Mouse (Mus musculus) mouse embryonic stem cell (cell line): ENCODE measurements around the gene Taf8.

Source experiments
- in situ Hi-C, 2 experiments: fragments of 300-500 bp; cut with MboI; formaldehyde crosslinking; loops; 1 replicate in 1 of 2; 3 replicates in 1 of 2; pipeline ENCODE4 v1.14.3; 2019 to 2020; ENCODE audit warnings: low sequenced_read_pairs in 2 of 2, low pct_unique_long_range_greater_than_20kb in 1 of 2, mixed read lengths in 1 of 2; ENCODE audit not compliant: unreplicated experiment in 1 of 2

Taf8 gene

DNA sequence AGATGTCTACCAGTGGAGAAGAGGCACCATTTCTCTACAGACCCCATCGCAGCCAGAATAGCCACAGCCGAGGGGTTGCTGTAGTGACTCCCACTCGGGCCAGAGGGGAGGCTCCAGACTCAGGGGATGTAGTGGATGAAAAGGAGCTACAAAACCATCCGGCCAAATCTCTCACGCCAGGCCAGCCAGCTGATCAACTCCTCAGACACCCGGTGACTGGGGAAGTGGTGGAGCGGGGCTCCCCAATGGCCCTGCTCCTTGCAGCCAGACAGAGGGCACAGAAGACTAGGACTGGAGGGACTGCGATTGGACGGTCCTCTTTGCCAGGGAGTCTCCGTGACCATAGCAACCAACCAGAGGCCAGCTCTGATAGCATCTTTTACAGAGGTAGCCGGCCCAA is 34.4 kb downstream of the Taf8 start:
- in situ Hi-C loops: no loop called here

DNA sequence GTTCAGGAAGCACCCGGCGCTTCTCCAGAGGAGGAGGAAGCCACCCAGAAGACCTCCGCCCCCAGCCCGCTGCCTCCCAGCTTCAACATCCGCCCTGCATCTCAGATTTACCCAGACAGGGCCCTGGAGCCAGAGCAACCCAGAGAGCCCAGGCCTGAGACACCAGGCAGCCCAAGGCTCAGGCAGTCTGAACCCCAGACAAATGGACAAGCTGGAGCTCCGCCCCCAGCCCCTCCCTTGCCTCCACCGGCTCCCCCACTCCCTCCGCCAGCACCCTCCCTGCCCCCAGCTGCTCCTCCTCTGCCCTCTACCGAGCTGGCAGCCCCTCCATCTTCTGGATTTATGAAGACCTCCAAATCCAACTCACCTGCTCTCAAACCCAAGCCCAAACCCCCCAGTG is 35.8 kb downstream of the Taf8 start:
- in situ Hi-C loops: no loop called here

DNA sequence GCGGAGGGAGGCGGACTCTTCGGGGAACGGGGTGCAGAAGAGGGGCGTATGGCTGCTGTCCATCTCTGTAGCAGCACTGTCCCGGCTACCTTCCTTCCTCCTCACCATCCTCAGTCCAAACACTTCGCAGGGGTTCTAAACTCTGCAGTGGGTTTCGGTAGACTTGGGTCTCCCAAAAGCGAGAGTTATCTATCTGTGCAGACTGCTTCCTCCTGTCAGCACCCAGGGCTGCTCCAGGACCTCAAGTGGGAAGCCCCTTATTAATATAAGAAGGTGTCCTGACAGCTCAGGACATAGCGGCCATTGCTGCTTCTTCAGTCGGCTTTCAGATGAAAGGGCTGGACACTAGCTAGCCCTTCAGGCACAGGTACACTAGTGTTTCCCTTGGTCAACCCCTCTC is 37.1 kb downstream of the Taf8 start:
- in situ Hi-C loops: no loop called here

DNA sequence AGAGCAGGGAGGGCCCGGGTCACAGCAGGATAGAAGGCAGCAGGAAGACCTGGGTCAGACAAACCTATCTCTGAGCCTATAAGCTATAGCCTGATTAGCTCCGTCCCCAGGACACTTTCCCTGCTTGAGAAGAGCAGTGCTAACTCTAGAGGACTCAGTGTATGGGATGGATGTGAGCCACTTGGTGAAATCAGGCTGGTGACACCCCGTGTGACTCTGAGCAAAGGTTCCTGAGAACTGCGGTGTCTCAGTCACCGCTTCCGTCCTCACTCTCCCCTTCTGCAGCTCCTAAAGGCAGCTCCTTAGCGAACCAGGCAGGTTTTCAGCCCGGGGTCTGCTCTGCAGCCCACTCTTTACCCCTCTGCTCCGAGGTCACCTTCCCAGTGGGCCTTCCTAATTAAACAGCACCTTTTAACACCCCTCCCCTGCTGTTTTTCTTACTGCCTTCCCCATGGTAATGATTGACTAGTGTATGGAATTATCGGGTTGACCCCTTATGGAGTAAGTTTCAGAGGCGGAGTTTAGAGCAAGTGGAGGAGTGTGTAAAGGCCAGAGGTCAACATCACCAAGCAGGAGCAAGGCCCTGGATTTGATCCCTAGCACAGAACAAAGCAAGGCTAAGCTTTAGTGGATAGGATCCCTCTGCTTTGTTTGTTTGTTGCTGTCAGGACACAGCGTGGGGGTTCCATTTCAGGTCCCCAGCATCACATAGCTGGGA is 37.7 kb downstream of the Taf8 start:
- in situ Hi-C loops: no loop called here

DNA sequence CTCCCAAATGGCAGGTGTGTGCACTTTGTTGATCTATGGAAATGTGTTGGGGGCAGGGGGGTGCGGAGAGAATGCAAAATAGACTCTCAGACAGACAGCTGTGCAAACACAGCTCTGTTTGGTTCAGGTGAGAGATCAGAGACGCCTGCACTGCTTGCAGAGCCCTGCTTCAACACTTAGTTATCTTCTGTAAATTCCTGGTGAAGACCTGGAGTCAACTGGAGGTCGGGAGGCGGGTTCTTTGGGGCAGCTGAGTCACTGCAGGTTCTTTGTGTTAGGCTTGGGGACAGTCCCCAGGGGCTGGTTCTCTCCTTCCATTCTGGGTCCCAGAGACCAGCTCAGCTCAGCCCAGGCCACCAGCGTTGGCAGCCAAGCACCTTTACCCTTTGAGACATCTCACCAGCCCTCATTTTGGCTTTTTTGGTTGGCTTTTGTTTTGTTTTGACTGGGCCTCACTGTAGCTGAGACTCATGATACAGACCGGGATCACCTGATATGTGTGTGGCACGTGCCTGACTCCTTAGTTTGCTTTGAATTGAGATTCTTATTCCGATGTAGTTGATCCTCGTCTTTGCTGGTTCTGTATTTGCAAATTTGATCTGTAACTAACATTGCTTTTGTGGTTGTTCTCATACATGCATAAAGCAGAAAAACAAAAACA is 39.2 kb downstream of the Taf8 start:
- in situ Hi-C loops: no loop called here

DNA sequence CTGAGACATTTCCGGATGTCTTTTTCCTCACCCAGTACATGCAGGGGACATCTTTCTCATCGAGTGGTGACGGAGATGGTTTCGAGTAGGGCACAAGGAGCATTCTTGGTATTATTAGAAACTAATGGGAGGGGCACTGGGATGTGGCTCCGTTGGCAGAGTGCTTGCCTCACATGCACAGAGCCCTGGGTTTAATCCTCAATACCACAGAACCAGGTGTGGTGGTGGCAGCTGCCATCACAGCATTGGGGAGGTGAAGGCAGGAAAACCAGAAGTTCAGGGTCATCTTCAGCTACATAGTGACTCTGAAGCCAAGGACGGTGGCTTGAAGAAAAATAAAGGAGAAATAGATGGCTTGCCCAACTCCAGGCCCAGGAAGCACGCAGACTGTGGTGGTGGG is 39.9 kb downstream of the Taf8 start:
- in situ Hi-C loops: no loop called here

DNA sequence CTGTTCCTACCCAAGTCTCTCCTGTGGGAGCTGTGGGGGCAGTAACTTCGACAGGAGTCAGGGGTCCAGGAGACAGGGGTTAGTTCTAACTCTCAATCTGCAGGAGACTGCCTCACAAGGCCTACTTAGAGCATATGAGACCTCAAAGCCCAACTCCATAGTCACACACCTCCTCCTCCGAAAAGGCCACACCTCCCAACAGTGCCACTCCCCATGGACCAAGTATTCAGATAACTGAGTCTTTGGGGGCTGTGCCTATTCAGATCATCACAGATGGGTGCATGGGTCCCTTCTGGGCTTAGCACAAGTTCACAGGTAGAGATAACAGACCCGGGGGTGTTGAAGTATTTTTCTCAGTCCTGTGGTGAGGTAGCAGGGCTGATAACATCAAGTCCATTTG is 40.4 kb downstream of the Taf8 start:
- in situ Hi-C loops: no loop called here

DNA sequence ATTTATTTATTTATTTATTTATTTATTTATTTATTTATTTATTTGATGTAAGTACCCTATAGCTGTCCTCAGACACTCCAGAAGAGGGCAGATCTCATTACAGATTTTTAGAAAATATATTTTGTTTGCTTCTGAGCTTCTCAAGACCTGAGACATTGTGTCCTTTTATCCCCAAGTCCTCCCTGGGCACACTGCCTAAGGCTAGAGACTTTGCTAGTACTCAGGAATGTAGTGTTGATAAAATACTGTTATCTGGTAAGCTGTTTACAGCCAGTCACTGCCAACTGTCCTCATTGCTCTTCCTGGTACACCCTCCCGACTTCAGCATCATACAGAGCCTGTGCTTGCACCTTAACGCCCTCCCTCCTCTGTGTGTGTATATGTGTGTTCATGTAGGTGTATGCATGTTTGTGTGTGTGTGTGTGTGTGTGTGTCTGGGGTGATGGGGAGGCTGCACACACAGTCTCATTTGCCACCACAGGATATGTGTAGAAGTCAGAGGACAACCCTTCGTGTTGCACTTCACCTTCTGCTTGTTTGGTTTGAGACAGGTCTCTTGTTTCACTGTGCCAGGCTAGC is 42.7 kb downstream of the Taf8 start:
- in situ Hi-C loops: no loop called here

DNA sequence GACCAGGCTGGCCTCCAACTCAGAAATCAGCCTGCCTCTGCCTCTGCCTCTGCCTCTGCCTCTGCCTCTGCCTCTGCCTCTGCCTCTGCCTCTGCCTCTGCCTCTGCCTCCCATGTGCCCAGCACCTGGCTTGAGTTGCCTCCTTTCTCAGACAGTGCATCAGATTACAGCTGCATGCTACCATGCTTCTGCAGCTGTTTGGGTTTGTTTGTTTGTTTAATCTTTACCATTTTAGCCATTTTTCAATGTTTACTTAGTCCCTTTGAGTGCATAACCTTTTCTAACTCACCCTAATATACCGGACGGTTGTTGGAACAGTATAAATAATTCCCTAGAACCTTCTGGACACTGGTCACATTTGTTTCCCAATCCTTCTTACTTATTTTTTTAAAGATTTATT is 43.2 kb downstream of the Taf8 start:
- in situ Hi-C loops: no loop called here

DNA sequence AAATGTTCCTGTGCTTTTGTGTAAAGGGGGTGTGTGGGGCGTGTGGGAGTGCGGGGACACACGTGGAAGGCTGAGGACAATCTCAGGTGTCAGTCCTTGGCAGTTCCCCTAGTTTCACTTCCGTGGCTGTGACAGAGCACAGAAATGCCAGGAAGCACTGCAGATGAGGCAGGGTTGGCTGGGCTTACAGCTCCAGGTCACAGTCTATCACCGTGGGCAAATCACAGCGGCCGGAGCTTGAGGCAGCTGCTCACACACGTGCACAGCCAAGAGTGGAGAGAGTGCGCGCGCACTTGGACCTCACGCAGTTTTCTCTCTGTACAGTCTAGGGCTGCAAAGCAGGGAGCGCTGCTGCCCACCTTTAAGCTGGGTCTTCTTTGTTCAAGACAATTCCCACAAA is 43.8 kb downstream of the Taf8 start:
- in situ Hi-C loops: no loop called here

DNA sequence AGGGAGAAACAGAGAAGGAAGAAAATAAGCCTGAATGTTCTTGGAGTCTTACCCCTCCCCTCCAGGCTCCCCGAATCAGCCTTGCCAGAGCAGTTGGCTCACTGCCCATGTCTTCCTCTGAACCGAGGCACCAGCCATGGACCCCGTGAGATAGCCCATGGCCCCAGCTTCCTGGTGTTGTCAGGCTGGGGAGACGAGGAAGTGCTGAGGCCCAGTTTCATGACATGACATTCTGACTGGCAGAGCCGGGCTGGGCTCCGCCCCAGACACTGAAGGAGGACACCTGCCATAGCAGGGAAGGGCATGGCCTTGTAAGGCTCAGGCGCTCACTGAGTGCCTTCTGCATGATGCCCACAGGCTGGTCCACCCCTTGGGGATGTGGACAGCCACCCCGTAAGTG is 47.4 kb downstream of the Taf8 start:
- in situ Hi-C loops: no loop called here

DNA sequence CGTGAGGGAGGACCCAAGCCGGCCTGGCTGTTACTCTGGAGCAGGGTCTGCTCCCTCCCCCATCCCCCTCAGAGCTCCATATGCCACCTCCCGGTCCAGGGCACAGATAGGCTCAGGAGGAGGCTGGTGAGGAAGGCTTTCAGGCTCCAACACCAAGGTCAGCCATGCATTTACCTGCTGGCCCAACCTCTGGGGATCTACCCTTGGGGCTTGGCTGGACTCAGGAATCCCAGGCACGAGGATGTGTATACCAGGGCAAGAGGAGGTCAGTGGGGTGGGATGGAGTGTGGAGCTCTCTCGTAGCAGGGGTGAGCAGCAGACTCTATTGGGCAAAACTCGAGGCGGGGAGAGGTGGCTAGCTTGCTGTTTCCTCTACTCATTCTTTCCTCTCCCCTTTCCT is 49.2 kb downstream of the Taf8 start:
- in situ Hi-C loops: no loop called here

DNA sequence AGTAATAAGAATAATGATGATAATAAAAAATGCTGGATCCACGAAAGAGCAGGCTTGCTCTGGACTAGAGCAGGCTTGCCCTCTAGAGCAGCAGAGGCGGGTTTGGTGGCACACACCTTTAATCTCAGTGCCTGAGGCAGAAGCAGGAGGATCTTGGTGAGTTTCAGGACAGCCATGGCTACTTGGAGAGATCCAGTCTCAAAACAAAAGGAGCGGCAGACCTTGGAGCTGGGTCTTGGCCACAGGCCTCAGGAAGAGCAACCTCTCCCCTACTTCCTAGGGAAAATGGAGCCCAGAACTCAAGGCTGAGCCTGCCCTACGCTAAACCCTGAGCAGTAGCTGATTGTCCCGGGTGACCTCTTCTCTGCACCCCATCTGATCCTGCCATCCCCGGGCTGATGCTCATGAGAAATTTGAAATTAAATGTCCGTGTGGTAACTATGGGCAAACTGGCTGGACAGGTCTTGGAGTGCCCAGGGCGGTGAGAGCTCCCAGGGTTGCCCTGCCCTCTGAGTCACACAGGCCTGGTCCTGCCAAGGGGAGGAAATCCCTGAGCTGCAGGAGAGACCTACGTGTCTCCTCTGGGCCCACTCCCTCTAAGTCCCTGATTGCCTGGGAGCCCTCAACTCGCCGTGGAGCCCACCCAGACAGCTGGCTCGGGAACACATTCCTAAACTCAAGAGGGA is 51.1 kb downstream of the Taf8 start:
- in situ Hi-C loops: no loop called here

DNA sequence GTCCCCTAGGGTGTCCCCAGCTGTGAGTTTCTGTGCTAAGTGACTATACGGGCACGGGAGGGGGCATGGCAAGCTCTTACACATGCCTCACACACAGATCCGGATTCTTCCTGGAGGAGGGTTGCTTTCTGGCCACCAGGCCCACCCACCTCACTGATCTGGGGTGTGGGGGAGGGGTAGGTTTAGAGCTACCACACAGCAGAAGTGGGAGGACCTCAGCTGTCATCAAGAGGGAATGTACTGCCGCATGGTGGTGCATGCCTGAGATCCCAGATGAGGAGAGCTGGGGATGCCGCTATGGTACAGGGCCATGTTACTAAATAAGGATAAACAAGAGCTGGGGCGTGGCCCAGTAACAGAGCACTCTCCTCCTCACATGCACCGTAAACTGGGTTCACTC is 51.9 kb downstream of the Taf8 start:
- in situ Hi-C loops: no loop called here

DNA sequence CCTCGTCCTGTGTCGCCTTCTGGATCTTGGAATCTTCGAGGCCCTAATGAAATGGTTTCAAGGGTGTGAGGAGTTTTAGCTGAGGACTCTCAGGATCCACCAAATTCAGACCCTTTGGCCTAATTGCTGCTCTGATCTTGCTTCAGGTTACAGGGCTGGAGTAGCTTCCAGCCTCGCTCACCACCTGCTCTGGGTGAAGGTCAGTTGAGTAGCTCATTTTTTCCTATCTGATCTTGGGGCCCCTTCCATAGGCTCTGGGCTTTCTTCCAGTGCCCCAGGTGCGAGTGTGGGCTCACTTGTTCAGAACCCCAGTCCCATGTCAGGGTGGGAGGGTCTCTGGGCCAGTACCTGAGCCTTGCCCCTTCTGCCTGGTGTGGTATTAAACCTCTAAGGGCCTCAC is 52.7 kb downstream of the Taf8 start:
- in situ Hi-C loops: no loop called here

DNA sequence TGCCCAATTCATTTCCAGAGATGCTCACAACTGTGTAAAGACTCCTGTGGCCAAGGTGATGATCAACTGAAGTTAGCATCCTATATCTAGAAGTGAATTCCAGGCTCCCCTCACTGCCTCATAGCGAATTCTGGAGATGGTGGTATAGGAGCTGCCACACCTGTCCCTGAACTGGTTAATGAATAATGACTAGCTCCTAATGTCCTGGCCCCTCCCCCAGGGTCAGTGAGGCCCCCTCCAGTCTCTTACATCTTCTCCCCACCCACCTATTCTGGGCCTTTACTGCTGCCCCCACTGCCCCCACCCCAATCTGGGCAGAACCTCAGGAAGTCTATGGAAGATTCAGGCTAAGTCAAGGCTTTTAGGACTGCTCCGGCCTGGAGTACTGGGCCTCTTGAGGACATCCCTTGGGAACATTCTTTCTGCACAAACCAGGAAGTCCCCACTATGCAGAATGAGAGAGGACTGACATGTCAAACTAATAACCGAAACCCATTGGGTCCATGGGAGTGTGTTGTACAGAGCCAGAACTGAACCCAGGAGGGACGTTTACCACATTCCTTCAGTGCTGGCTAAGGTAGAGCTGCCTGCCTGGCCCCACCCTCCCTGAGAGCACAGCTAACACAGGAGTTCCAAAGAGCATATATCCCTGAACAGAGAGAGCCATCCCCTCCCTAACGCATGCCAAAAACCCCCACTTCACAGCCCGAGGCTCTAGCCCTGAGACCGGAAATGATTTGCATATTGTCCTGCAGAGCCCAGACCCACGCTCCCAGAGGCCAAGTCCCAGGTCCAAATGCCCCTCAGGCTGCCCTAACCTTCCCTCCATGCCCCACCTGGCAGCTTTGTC is 53.3 kb downstream of the Taf8 start:
- in situ Hi-C loops: no loop called here

DNA sequence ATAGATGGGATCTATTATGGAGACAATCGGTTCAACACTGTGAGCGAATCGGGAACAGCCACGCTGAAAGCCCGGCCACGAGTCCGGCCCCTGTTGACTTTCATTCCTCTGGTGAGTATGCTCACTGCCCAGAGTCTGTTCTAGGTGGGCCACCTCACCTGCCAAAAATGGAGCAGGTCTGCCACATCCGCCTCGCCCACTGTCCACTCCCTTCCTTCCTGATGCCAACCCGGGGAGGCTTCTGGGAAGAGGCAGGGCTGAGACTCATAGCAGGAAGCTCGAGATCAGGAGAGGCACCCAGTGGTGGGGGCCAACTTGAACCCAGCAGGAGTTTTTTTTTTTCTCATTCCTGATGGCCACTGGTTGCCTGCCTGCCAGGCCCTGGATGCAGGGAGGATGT is 55.5 kb downstream of the Taf8 start:
- in situ Hi-C loops: no loop called here

DNA sequence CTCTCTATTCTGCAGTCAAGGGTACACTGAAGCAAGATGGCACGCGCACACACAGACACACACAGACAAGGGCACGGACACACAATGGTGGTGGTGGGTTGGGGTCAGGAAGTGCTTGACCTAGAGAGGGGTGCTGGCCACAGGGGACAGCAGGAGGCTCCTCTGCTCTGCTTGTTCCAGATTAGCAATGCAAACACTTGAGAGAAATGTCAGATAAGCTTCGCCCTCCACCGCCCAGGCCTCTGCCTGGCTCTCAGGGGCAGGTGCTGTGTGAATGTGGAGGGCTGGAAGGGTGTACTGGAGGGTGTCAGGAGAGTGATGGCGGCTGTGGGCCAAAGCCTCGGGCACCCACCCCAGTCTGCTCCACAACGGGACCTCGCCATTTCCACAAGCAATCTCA is 56.1 kb downstream of the Taf8 start:
- in situ Hi-C loops: no loop called here

DNA sequence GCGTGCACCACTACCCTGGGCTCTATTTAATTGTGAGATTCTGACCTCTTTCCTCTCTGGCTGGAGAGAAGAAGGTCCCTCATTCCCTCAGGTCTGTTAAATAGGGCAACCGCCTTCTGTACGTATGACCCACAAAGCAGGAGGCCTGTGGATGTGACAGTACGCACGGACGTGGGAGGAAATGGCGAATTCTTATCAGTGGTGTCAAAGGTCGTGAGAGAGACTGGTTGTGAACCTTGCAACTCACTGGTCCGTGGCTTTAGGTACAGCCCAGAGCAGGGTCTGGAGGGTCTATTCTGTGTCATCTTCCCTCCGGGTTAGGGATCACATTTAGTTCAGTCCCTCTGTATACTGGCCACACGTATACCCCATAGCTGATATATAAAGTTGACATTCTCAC is 56.6 kb downstream of the Taf8 start:
- in situ Hi-C loops: no loop called here
